Mouse (Mus musculus) heart, postnatal 0 days (tissue): ENCODE data around the gene D230025D16Rik. TPM values are rescaled to one million over a fixed set of nuclear protein-coding genes. Genes with fewer than 3 reads are reported as not detected.
"Not testable (repeated sequence)": the region's sequence is repeated elsewhere in the genome, so short reads cannot be mapped to it uniquely, and the experiment has no call there.

Experiments used
- ATAC-seq: fragments of 200-750 bp; cut with Nextera tagmentation; 2 replicates; pipeline ENCODE4 v1.8.0; 2017; ENCODE audit warnings: low read depth, moderate number of reproducible peaks, moderate library complexity; ENCODE audit not compliant: insufficient read depth
- DNase-seq: peaks from one replicate; pipeline ENCODE4 v3.0.0-alpha.2; 2016; ENCODE audit warnings: low spot score
- H3K27ac ChIP-seq: fragments of 300-500 bp; sonication (generic); 2 replicates; pipeline ENCODE4 v1.5.1; 2014; ENCODE audit warnings: low read depth, mild to moderate bottlenecking
- H3K27me3 ChIP-seq: fragments of 300-500 bp; sonication (generic); 2 replicates; pipeline ENCODE4 v1.6.1; 2014; ENCODE audit warnings: low read length, mixed read lengths; ENCODE audit not compliant: control insufficient read depth, insufficient read depth
- H3K36me3 ChIP-seq: fragments of 300-500 bp; sonication (generic); replicated peaks from 2 replicates; pipeline ENCODE4 v1.6.1; 2014; ENCODE audit warnings: low read length, mixed read lengths; ENCODE audit not compliant: control insufficient read depth, insufficient read depth
- H3K4me1 ChIP-seq: fragments of 300-500 bp; sonication (generic); 2 replicates; pipeline ENCODE4 v1.6.1; 2014; ENCODE audit warnings: antibody characterized with exemption; ENCODE audit not compliant: control insufficient read depth, insufficient read depth
- H3K4me2 ChIP-seq: fragments of 300-500 bp; sonication (generic); 2 replicates; pipeline ENCODE4 v1.6.1; 2014; ENCODE audit warnings: low read depth, mild to moderate bottlenecking, low read length, moderate library complexity
- H3K4me3 ChIP-seq: fragments of 300-500 bp; sonication (generic); 2 replicates; pipeline ENCODE4 v1.5.1; 2014; ENCODE audit warnings: low read depth, low read length
- H3K9ac ChIP-seq: fragments of 300-500 bp; sonication (generic); replicated peaks from 2 replicates; pipeline ENCODE4 v1.6.1; 2014; ENCODE audit warnings: low read depth, low read length, mixed read lengths
- H3K9me3 ChIP-seq: fragments of 300-500 bp; sonication (generic); replicated peaks from 2 replicates; pipeline ENCODE4 v1.6.1; 2016; ENCODE audit warnings: low read length; ENCODE audit not compliant: control insufficient read depth
- CTCF ChIP-seq: IDR thresholded peaks from 2 replicates; pipeline ENCODE4 v1.5.1; 2016; ENCODE audit warnings: antibody characterized with exemption, control low read depth, low read depth
- EP300 ChIP-seq: IDR thresholded peaks from 2 replicates; pipeline ENCODE4 v1.6.1; 2016; ENCODE audit warnings: antibody characterized with exemption, low read depth
- WGBS: fragments of 180-500 bp; shearing (Covaris S2); extraction: QIAGEN DNeasy Blood & Tissue Kit; methylation state at CpG from one replicate; pipeline ENCODE4 v1.1.7; 2014; 5-methylcytosine and 5-hydroxymethylcytosine counted together
- polyA plus RNA-seq: library from polyadenylated mRNA; unstranded; fragments of >200 nt; fragmentation: Nextera tagmentation; extraction: Ambion mirVana; gene quantifications from 2 replicates; pipeline ENCODE4 v1.2.1, GENCODE M21; 2015
- total RNA-seq: library from RNA; depleted of rRNA; stranded (reverse); fragments of >200 nt; gene quantifications from 2 replicates; pipeline ENCODE4 v1.2.3, GENCODE M21; 2014; ENCODE audit warnings: low replicate concordance

D230025D16Rik gene
- total and polyA plus RNA-seq, 2 experiments from 2014 or later, result 14.3 to 30.4 TPM

DNA sequence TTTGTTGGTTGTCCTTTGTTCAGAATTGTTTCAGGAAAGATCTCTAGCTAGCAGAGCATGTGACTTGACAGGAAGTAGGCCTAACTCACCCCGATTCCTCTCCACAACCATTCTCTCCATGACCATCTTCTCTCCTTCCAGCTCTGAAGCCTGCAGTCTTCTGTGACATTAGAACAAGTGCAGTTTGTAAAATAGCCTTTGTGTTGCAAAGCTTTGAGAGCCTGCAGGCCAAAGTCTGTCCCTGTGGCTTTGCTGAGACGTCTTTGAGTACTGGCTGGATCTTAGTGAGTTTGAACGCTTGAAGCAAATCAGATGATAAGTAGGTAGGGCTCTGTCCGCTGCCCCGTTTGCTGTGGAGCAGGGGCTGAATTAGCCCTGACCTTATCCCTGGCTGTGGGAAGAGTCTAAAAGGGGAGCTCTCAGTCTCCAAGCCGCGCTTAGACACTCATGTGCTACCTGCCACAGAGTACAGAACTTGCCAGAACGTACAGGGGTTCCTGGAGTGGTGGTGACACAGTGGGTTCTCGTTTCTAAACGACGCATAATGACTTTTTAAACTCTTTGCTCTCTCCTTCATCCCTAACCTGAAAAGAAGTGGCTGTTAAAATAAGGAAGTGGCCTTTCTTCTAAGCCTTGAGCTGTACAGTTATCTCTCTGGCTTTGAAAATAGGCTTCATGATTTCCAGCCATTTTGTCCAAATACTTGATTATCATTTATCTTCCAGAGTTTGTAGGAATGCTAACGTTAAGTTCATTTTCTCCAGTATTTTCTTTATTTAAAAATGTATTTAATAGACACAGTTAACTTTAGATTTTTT lies 6.8 kb downstream of the D230025D16Rik start:
- Histone ChIP-seq H3K9me3 (no peaks in the 10 kb centered on the region), H3K4me1 (no peaks in the 10 kb centered on the region), H3K36me3 (peaks cover 28% of the 10 kb centered on the region), H3K4me2 (no peak overlapping the region), H3K27ac (no peak overlapping the region), H3K27me3 (no peaks in the 10 kb centered on the region), H3K4me3 (no peak overlapping the region), H3K9ac (no peak overlapping the region)
- ATAC-seq, result no peak
- no peak for DNase-seq
- 76% methylated on average over 12 of the region's 12 CpGs for WGBS
- no peak for TF ChIP-seq EP300
- no peak for TF ChIP-seq CTCF

- not testable (repeated sequence) for H3K9me3 ChIP-seq, H3K4me2 ChIP-seq, H3K4me1 ChIP-seq, H3K27ac ChIP-seq, H3K4me3 ChIP-seq, H3K27me3 ChIP-seq, DNase-seq, ATAC-seq, H3K9ac ChIP-seq
- WGBS, result 92% methylated on average over 4 of the region's 4 CpGs
- peaks cover 28% of the 10 kb centered on the region for H3K36me3 ChIP-seq
Measured at GRCm38 (mm10) chr8:105232321-105232693, 7.4 kb downstream of the D230025D16Rik start.

DNA sequence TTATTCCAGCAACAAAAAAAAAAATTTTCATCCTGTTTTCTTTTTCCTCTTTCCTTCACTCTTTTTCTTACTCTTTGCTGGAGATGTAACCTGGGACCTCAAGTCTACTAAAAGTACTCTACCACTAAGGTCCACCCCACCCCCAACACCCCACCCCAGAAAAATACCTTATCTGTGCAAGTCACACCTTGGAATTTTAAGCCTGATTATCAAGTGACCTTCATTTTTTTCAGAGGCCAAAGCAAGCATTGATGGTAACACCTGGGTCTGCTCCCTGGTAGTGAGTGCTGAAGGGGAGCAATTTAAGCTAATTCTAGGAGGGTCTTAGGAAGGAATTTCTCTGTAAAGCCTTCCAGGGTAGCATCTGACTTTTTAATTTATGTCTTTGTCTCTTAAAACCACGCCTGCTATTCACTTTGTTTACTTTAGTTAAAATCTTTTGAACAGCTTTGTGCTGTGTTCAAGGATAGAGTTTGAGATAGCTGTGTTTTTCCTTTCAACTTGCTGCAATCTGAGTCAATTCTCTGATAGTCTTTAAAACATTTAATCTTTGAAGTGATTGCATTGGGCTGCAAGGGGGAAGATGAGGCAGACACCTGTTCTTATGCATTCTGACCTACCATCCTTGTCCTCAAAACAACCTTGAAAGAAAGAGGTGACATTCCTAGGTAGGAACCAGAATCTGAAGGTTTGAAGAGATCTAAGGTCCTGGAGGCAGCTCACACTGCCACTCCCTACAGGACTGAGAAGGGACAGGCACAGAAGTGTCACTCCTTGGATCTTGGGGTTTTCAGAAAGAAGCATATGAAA lies 8.4 kb downstream of the D230025D16Rik start:
- 74% methylated on average over 1 of the region's 1 CpGs for WGBS
- no peak for TF ChIP-seq CTCF
- TF ChIP-seq EP300, result no peak
- no peaks in the 10 kb centered on the region for H3K9me3 ChIP-seq

GRCm38 (mm10) chr8:105235206-105235605 lies 10.3 kb downstream of the D230025D16Rik start:
- no peaks in the 10 kb centered on the region for H3K9me3 ChIP-seq
- TF ChIP-seq EP300, result no peak
- no peak for TF ChIP-seq CTCF
- no peak for DNase-seq
- peaks cover 46% of the 10 kb centered on the region for H3K36me3 ChIP-seq
- no peak overlapping the region for H3K27ac ChIP-seq
- no peak overlapping the region for H3K9ac ChIP-seq
- no peak overlapping the region for H3K4me2 ChIP-seq
- 59% methylated on average over 1 of the region's 1 CpGs for WGBS
- no peaks in the 10 kb centered on the region for H3K4me1 ChIP-seq
- H3K27me3 ChIP-seq, result no peaks in the 10 kb centered on the region
- H3K4me3 ChIP-seq, result no peak overlapping the region
- ATAC-seq, result no peak

More for the DNA sequence above, 8.4 kb downstream of the D230025D16Rik start:
- H3K36me3 ChIP-seq, result peaks cover 29% of the 10 kb centered on the region
- H3K4me2 ChIP-seq, result no peak overlapping the region
- H3K27ac ChIP-seq, result no peak overlapping the region
- no peak overlapping the region for H3K4me3 ChIP-seq
- no peaks in the 10 kb centered on the region for H3K27me3 ChIP-seq
- H3K9ac ChIP-seq, result no peak overlapping the region
- no peak for DNase-seq
- no peaks in the 10 kb centered on the region for H3K4me1 ChIP-seq
- no peak for ATAC-seq

DNA sequence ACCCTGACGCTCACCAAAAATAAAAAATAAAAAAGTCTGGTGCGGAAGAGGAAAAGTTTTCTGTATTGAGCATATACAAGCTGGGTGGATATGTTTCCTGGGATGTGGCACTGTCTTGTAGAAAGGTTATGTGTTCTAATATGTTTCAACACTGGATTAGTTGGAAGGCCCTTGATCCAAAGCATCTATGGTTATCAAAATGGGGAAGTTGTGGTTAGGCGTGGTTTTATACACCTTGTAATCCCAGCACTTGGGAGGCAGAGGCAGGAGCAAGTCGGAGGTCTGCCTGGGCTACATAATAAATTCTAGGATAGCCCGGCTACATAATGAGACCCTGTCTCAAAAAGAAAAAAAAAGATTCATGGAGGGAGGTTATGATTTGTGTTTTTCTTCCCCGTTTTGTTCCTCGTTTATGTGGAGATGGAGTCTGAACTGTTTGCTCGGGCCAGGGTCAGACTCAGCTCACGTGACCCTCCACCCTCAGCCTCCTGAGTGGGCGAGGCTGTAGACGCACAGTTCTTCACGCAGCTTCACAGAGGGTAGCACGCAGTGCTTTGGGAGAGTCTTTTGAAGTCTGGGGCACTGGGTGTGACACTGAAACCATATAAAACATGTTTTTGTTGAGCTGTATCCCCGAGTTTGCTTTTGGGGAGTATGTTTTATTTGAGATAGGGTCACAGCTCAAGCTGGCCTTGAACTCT lies 12.6 kb downstream of the D230025D16Rik start:
- Histone ChIP-seq H3K9ac (no peak overlapping the region), H3K9me3 (no peaks in the 10 kb centered on the region), H3K4me1 (no peaks in the 10 kb centered on the region), H3K27ac (no peak overlapping the region), H3K4me2 (no peak overlapping the region), H3K36me3 (peaks cover 64% of the 10 kb centered on the region), H3K4me3 (no peak overlapping the region), H3K27me3 (no peaks in the 10 kb centered on the region)
- ATAC-seq, result no peak
- WGBS, result 91% methylated on average over 14 of the region's 14 CpGs
- no peak for DNase-seq
- TF ChIP-seq EP300, result no peak
- TF ChIP-seq CTCF, result no peak
